Mouse (Mus musculus): ENCODE measurements around the gene Naa50.

GRCm38 (mm10) chr16:44119753-44120501 lies 19.7 kb upstream of the Naa50 start:
- no peak for TF ChIP-seq CTCF (IDR thresholded peaks at IDR 0.05; ENCODE audit: low read depth, low read length)
- no peak for TF ChIP-seq POLR2A (IDR thresholded peaks at IDR 0.05; ENCODE audit: borderline replicate concordance, low read depth, low read length)
